Mouse (Mus musculus): Measurements from ENCODE around the gene Bri3bp. TPM values are rescaled to one million over a fixed set of nuclear protein-coding genes. Genes with fewer than 3 reads are reported as not detected.

Gene Bri3bp
- polyA plus RNA-seq, 1 experiment = 21.2 TPM

- Histone ChIP-seq H3K4me1 (ENCODE audit: control insufficient read depth, insufficient read depth, insufficient read length) (no peaks in the 10 kb centered on the region), H3K36me3 (ENCODE audit: control insufficient read depth, insufficient read depth, low read length) (peaks cover 33% of the 10 kb centered on the region), H3K27ac (ENCODE audit: insufficient read depth, low read length) (no peak overlapping the region), H3K4me3 (ENCODE audit: extremely low read depth, insufficient read depth, insufficient read length) (no peak overlapping the region), H3K27me3 (ENCODE audit: control insufficient read depth, insufficient read depth, low read length) (no peaks in the 10 kb centered on the region)
- peak in 1 of 2 experiments; percentile 53 for DNase-seq (ENCODE audit: low read depth in 1 of 2, low spot score in 2 of 2)
- WGBS = 55% methylated on average over 5 of the region's 5 CpGs
- peak; percentile 86; the same call in 1 of the 2 replicates for TF ChIP-seq CTCF (IDR thresholded peaks at IDR 0.05; ENCODE audit: extremely low read depth, insufficient read depth, insufficient read length, insufficient replicate concordance)
- no peak for TF ChIP-seq POLR2A (IDR thresholded peaks at IDR 0.05; ENCODE audit: low read depth, low read length)
These were observed 68.2 kb downstream of the Bri3bp start for GRCm38 (mm10) chr5:125509541-125509940.

Other genes starting within 250 kb of the Bri3bp start
- 76.0 and 93.6 TPM in 2 replicates for gene Scarb1, start 100.5 kb upstream of the Bri3bp start, polyA plus RNA-seq (2012; rRNA removed)
- gene Gm10382, start 52.2 kb upstream of the Bri3bp start, polyA plus RNA-seq (2012; rRNA removed) = 0.08 and 0.15 TPM in 2 replicates
- gene Ubc, start 51.4 kb upstream of the Bri3bp start, polyA plus RNA-seq (2012; rRNA removed) = 316 and 423 TPM in 2 replicates
- gene Dhx37, start 7.4 kb upstream of the Bri3bp start, polyA plus RNA-seq (2012; rRNA removed) = 17.0 and 21.0 TPM in 2 replicates
- 23.4 and 27.1 TPM in 2 replicates for gene Aacs, start 34.2 kb downstream of the Bri3bp start, polyA plus RNA-seq (2012; rRNA removed)
- 0.02 TPM in 1 of 2 replicates, not detected in the other for gene Tmem132b, start 90.2 kb downstream of the Bri3bp start, polyA plus RNA-seq (2012; rRNA removed)

All from spleen, adult 2 months (tissue).